Mouse (Mus musculus): ENCODE results near the gene Gm21970.

The Gm21970 gene

GRCm38 (mm10) chr16:91465505-91466240, 74.2 kb downstream of the Gm21970 start:
- no peak for DNase-seq

- peak; percentile 60 to 71 for DNase-seq
These were observed 75.0 kb downstream of the Gm21970 start for GRCm38 (mm10) chr16:91466566-91466965.

Measured in kidney, postnatal 4 days (tissue).